In the genomic region with DNA sequence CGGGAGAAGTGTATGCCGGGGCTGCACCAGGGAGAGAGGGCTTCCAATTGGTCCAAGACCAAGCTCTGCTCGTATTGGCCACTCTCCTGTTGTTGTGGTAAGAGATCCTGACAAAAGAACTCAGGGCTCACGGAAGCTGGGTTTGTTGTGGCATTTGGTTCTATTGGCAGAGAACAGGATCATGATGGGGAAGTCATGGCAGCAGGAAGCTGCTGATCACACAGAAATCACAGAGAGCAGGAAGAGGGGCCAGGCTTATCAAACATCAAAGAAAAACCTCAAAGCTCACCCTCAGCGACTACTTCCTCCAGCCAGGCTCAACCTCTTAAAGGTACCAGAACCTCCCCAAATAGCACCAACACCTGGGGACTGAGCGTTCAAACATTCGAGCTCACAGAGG, we compare ENCODE assay signal across 9 mouse cellular contexts. TPM values are rescaled to one million over a fixed set of nuclear protein-coding genes. Genes with fewer than 3 reads are reported as not detected.
DNase-seq lines count a peak whose midpoint lies in the region; ATAC-seq and TF ChIP-seq lines count a peak whose summit lies in the region.
"Had no signal": no experiment of that assay in that cellular context is flagged by ENCODE, and none has a peak within 500 bp of the region (broad histone marks: within the 10 kb centered on the region; RNA-seq: fewer than 3 reads in every experiment).

No protein-coding gene starts in this region.

- H3K4me2 ChIP-seq in kidney, postnatal 0 days (ENCODE audit: low read length), result 0 out of 2 replicates have a peak overlapping the region, but pooled peaks have one; percentile 18
- no peak overlapping the region for H3K4me2 ChIP-seq in kidney, embryonic 14.5 days (replicated peaks; ENCODE audit: low read depth, low read length)
- H3K4me2 ChIP-seq in forebrain, embryonic 14.5 days (ENCODE audit: low read length), result no peak overlapping the region

- H3K79me2 ChIP-seq in macrophage (ENCODE audit: inconsistent target), result no peaks in the 10 kb centered on the region

- peak; percentile 20 for DNase-seq in adrenal gland, postnatal 14 days
- DNase-seq in adrenal gland, postnatal 36 days, result no peak
- peak; percentile 48 for DNase-seq in kidney, postnatal 0 days (ENCODE audit: low spot score)
- DNase-seq in embryonic facial prominence, embryonic 10.5 days (ENCODE audit: low spot score), result no peak
- no peak for DNase-seq in forebrain, embryonic 14.5 days (ENCODE audit: low spot score)
- DNase-seq in left cerebral cortex, adult 8-10 months (ENCODE audit: low spot score in 2 of 2), result no peak

- no peak overlapping the region for H3K4me3 ChIP-seq in kidney, postnatal 0 days (replicated peaks; ENCODE audit: low read depth, low read length)
- H3K4me3 ChIP-seq in kidney, embryonic 14.5 days (ENCODE audit: low read length), result no peak overlapping the region
- H3K4me3 ChIP-seq in embryonic facial prominence, embryonic 10.5 days, result no peak overlapping the region
- no peak overlapping the region for H3K4me3 ChIP-seq in macrophage (ENCODE audit: inconsistent target)
- H3K4me3 ChIP-seq in forebrain, embryonic 14.5 days (ENCODE audit: low read depth, low read length), result no peak overlapping the region

- no peak for ATAC-seq in kidney, postnatal 0 days (replicated peaks; ENCODE audit: low FRiP score, low read depth)
- no peak for ATAC-seq in kidney, embryonic 14.5 days (ENCODE audit: low FRiP score, low TSS enrichment)
- ATAC-seq in forebrain, embryonic 14.5 days, result no peak
- ATAC-seq: forebrain, embryonic 16.5 days had no signal

- 25% methylated on average over 7 of the region's 7 CpGs for WGBS in kidney, postnatal 0 days
- WGBS in kidney, embryonic 14.5 days, result 29% methylated on average over 7 of the region's 7 CpGs
- 32% methylated on average over 7 of the region's 7 CpGs for WGBS in embryonic facial prominence, embryonic 10.5 days
- WGBS in macrophage (ENCODE audit: missing documents), result 4% methylated on average over 7 of the region's 7 CpGs
- WGBS in forebrain, embryonic 14.5 days, result 29% methylated on average over 7 of the region's 7 CpGs

- H3K27ac ChIP-seq in kidney, postnatal 0 days, result 0 out of 2 replicates have a peak overlapping the region, but pooled peaks have one; percentile 28
- H3K27ac ChIP-seq in kidney, embryonic 14.5 days (ENCODE audit: low read depth, low read length), result no peak overlapping the region
- 0 out of 2 replicates have a peak overlapping the region, but pooled peaks have one; percentile 19 for H3K27ac ChIP-seq in embryonic facial prominence, embryonic 10.5 days (replicated peaks)
- H3K27ac ChIP-seq in macrophage, result peak overlapping the region; percentile 76
- no peak overlapping the region for H3K27ac ChIP-seq in forebrain, embryonic 14.5 days (ENCODE audit: low read depth, low read length)

- H3K4me1 ChIP-seq in kidney, postnatal 0 days (replicated peaks; ENCODE audit: insufficient read depth, low read length), result no peaks in the 10 kb centered on the region
- H3K4me1 ChIP-seq in kidney, embryonic 14.5 days (ENCODE audit: control insufficient read depth, insufficient read depth, low read length), result peaks cover 8% of the 10 kb centered on the region; the same call in 1 of the 2 replicates
- peaks cover 58% of the 10 kb centered on the region for H3K4me1 ChIP-seq in embryonic facial prominence, embryonic 10.5 days
- H3K4me1 ChIP-seq in forebrain, embryonic 14.5 days (ENCODE audit: control insufficient read depth, insufficient read depth, low read length), result no peaks in the 10 kb centered on the region

- H3K27me3 ChIP-seq in kidney, postnatal 0 days (ENCODE audit: insufficient read depth, low read length), result no peaks in the 10 kb centered on the region
- no peaks in the 10 kb centered on the region for H3K27me3 ChIP-seq in kidney, embryonic 14.5 days (ENCODE audit: control insufficient read depth, insufficient read depth, low read length)
- peaks cover 6% of the 10 kb centered on the region; the same call in 1 of the 2 replicates for H3K27me3 ChIP-seq in embryonic facial prominence, embryonic 10.5 days (replicated peaks; ENCODE audit: low read depth, poor library complexity, severe bottlenecking)
- no peaks in the 10 kb centered on the region for H3K27me3 ChIP-seq in forebrain, embryonic 14.5 days (replicated peaks; ENCODE audit: control insufficient read depth, insufficient read depth, low read length)

- no peak for TF ChIP-seq CTCF in kidney, postnatal 0 days (IDR thresholded peaks at IDR 0.05; ENCODE audit: low read depth)

- no peaks in the 10 kb centered on the region for H3K36me3 ChIP-seq in kidney, postnatal 0 days (ENCODE audit: insufficient read depth, low read length)
- H3K36me3 ChIP-seq in kidney, embryonic 14.5 days (ENCODE audit: control insufficient read depth, insufficient read depth, low read length), result no peaks in the 10 kb centered on the region
- no peaks in the 10 kb centered on the region for H3K36me3 ChIP-seq in embryonic facial prominence, embryonic 10.5 days (replicated peaks)
- no peaks in the 10 kb centered on the region for H3K36me3 ChIP-seq in macrophage (ENCODE audit: inconsistent target)
- no peaks in the 10 kb centered on the region for H3K36me3 ChIP-seq in forebrain, embryonic 14.5 days (ENCODE audit: control insufficient read depth, insufficient read depth, low read length)

- no peaks in the 10 kb centered on the region for H3K9me3 ChIP-seq in kidney, postnatal 0 days (replicated peaks; ENCODE audit: low read length)
- H3K9me3 ChIP-seq in kidney, embryonic 14.5 days (ENCODE audit: control insufficient read depth, low read length), result no peaks in the 10 kb centered on the region
- H3K9me3 ChIP-seq in embryonic facial prominence, embryonic 10.5 days, result no peaks in the 10 kb centered on the region
- H3K9me3 ChIP-seq in forebrain, embryonic 14.5 days (replicated peaks; ENCODE audit: control insufficient read depth, low read length), result no peaks in the 10 kb centered on the region

- H3K9ac ChIP-seq in kidney, postnatal 0 days (ENCODE audit: low read depth, low read length), result no peak overlapping the region
- no peak overlapping the region for H3K9ac ChIP-seq in kidney, embryonic 14.5 days (ENCODE audit: low read depth, low read length)
- H3K9ac ChIP-seq in forebrain, embryonic 14.5 days (ENCODE audit: low read length), result no peak overlapping the region

RNA-seq across cellular contexts. Expression of gene Atf3, which starts 41.3 kb away (rescaled TPM):
- total RNA-seq in adrenal gland, postnatal 14 days (2021), result 2.4 and 4.8 TPM in 2 replicates
- 10 to 100 TPM in 1 of 2 experiments, 1 to 10 TPM in 1; 4.2 to 11.0 TPM for total RNA-seq in adrenal gland, postnatal 36 days (2021)
- 3.2 and 4.0 TPM in 2 replicates for polyA plus RNA-seq in kidney, postnatal 0 days (2015; fragmentation: Nextera tagmentation; extraction: Ambion mirVana)
- 2.1 and 2.3 TPM in 2 replicates for polyA plus RNA-seq in kidney, embryonic 14.5 days (2014; fragmentation: Nextera tagmentation; extraction: Ambion mirVana)
- 1.5 and 2.1 TPM in 2 replicates for polyA plus RNA-seq in embryonic facial prominence, embryonic 10.5 days (2016; fragmentation: Nextera tagmentation; extraction: Ambion mirVana)
- total RNA-seq in macrophage (2018; cell fraction: chromatin; rRNA removed), result 100 to 1,000 TPM in 22 of 26 experiments, 10 to 100 TPM in 4; 71.4 to 886 (median 177) TPM
- total RNA-seq in macrophage (2018; cell fraction: cytosol; rRNA removed), result 1,000 to 10,000 TPM in 3 of 26 experiments, 100 to 1,000 TPM in 23; 230 to 1,349 (median 405) TPM
- 1,000 to 10,000 TPM in 2 of 26 experiments, 100 to 1,000 TPM in 24; 130 to 1,042 (median 343) TPM for total RNA-seq in macrophage (2018; cell fraction: nucleus; rRNA removed)
- 201 to 678 TPM (median 211 TPM) in 3 replicates for polyA plus RNA-seq in macrophage (2018)
- 0.98 and 1.5 TPM in 2 replicates for polyA plus RNA-seq in forebrain, embryonic 14.5 days (2014; fragmentation: Nextera tagmentation; extraction: Ambion mirVana)
- 1 to 10 TPM; 1.0 to 4.6 (median 2.5) TPM for total RNA-seq in left cerebral cortex, adult 8-10 months (2022)

RNA-seq across cellular contexts. Expression of gene Nenf, which starts 58.9 kb away (rescaled TPM):
- 89.6 and 91.5 TPM in 2 replicates for total RNA-seq in adrenal gland, postnatal 14 days (2021)
- total RNA-seq in adrenal gland, postnatal 36 days (2021), result 100 to 1,000 TPM in 1 of 2 experiments, 10 to 100 TPM in 1; 86.6 to 103 TPM
- 140 and 144 TPM in 2 replicates for polyA plus RNA-seq in kidney, postnatal 0 days (2015; fragmentation: Nextera tagmentation; extraction: Ambion mirVana)
- 97.0 and 115 TPM in 2 replicates for polyA plus RNA-seq in kidney, embryonic 14.5 days (2014; fragmentation: Nextera tagmentation; extraction: Ambion mirVana)
- 42.8 and 48.6 TPM in 2 replicates for polyA plus RNA-seq in embryonic facial prominence, embryonic 10.5 days (2016; fragmentation: Nextera tagmentation; extraction: Ambion mirVana)
- total RNA-seq in macrophage (2018; cell fraction: chromatin; rRNA removed), result 10 to 100 TPM in 1 of 26 experiments, 1 to 10 TPM in 14, not detected in 11; 1.4 to 13.4 (median 2.5) TPM
- 10 to 100 TPM; 48.8 to 69.1 (median 56.8) TPM for total RNA-seq in macrophage (2018; cell fraction: cytosol; rRNA removed)
- 10 to 100 TPM in 18 of 26 experiments, 1 to 10 TPM in 8; 3.8 to 23.1 (median 13.1) TPM for total RNA-seq in macrophage (2018; cell fraction: nucleus; rRNA removed)
- polyA plus RNA-seq in macrophage (2018), result 30.8 to 55.9 TPM (median 45.1 TPM) in 3 replicates
- 125 and 128 TPM in 2 replicates for polyA plus RNA-seq in forebrain, embryonic 14.5 days (2014; fragmentation: Nextera tagmentation; extraction: Ambion mirVana)
- 10 to 100 TPM; 70.3 to 81.7 (median 76.9) TPM for total RNA-seq in left cerebral cortex, adult 8-10 months (2022)

Comparison
In these comparisons a context has a peak if more than half of its experiments do, and no peak if none do; other contexts are left out.
1. DNase-seq: peak in adrenal gland, postnatal 14 days (single experiment) and kidney, postnatal 0 days (single experiment); none in adrenal gland, postnatal 36 days (0 of 2), embryonic facial prominence, embryonic 10.5 days (single experiment), forebrain, embryonic 14.5 days (single experiment) and left cerebral cortex, adult 8-10 months (0 of 2).
2. H3K27ac ChIP-seq: peak in kidney, postnatal 0 days (single experiment), embryonic facial prominence, embryonic 10.5 days (single experiment) and macrophage (single experiment); none in kidney, embryonic 14.5 days (single experiment) and forebrain, embryonic 14.5 days (single experiment).
3. RNA of gene Atf3, which starts 41.3 kb away (polyA plus RNA-seq): 201 to 678 TPM in macrophage; 3.2 to 4.0 TPM in kidney, postnatal 0 days, 2.1 to 2.3 TPM in kidney, embryonic 14.5 days, 1.5 to 2.1 TPM in embryonic facial prominence, embryonic 10.5 days and 0.98 to 1.5 TPM in forebrain, embryonic 14.5 days; every median in the first group is over 10 times any median in the second.